Mouse (Mus musculus) forebrain, embryonic 13.5 days (tissue): ENCODE measurements at regions not wholly inside any gene's neighbourhood (a gene's known extent, or its start where the extent isn't known, plus 50 kb on each side); places are given as distances from the start of the nearest gene placed in this dataset.

Experiments used
- ATAC-seq: fragments of 200-750 bp; cut with Nextera tagmentation; 2 replicates; pipeline ENCODE4 v1.8.0; 2017
- H3K27ac ChIP-seq: fragments of 300-500 bp; sonication (generic); 2 replicates; pipeline ENCODE4 v1.5.1; 2015; ENCODE audit warnings: inconsistent platforms, mild to moderate bottlenecking, moderate library complexity
- H3K27me3 ChIP-seq: fragments of 300-500 bp; sonication (generic); 2 replicates; pipeline ENCODE4 v1.6.1; 2015; ENCODE audit warnings: mild to moderate bottlenecking, inconsistent platforms
- H3K36me3 ChIP-seq: fragments of 300-500 bp; sonication (generic); 2 replicates; pipeline ENCODE4 v1.6.1; 2015; ENCODE audit warnings: mild to moderate bottlenecking, inconsistent platforms; ENCODE audit not compliant: poor library complexity, severe bottlenecking
- H3K4me1 ChIP-seq: fragments of 300-500 bp; sonication (generic); 2 replicates; pipeline ENCODE4 v1.6.1; 2015; ENCODE audit warnings: inconsistent platforms
- H3K4me2 ChIP-seq: fragments of 300-500 bp; sonication (generic); 2 replicates; pipeline ENCODE4 v1.6.1; 2015; ENCODE audit warnings: inconsistent platforms, mild to moderate bottlenecking, moderate library complexity
- H3K4me3 ChIP-seq: fragments of 300-500 bp; sonication (generic); 2 replicates; pipeline ENCODE4 v1.5.1; 2015; ENCODE audit warnings: mild to moderate bottlenecking, inconsistent platforms
- H3K9ac ChIP-seq: fragments of 300-500 bp; sonication (generic); 2 replicates; pipeline ENCODE4 v1.6.1; 2015; ENCODE audit warnings: mild to moderate bottlenecking, inconsistent platforms
- H3K9me3 ChIP-seq: fragments of 300-500 bp; sonication (generic); replicated peaks from 2 replicates; pipeline ENCODE4 v1.6.1; 2016; ENCODE audit warnings: inconsistent platforms
- WGBS: fragments of 180-500 bp; shearing (Covaris S2); methylation state at CpG from one replicate; pipeline ENCODE4 v1.1.7; 2015; 5-methylcytosine and 5-hydroxymethylcytosine counted together

GRCm38 (mm10) chr5:46278190-46278589, 420.8 kb upstream of the Lcorl start:
- no peaks in the 10 kb centered on the region for H3K4me1 ChIP-seq
- H3K36me3 ChIP-seq = no peaks in the 10 kb centered on the region
- H3K27ac ChIP-seq = no peak overlapping the region
- H3K27me3 ChIP-seq = no peaks in the 10 kb centered on the region
- ATAC-seq = no peak
- no peaks in the 10 kb centered on the region for H3K9me3 ChIP-seq
- H3K4me3 ChIP-seq = no peak overlapping the region
- H3K9ac ChIP-seq = no peak overlapping the region
- H3K4me2 ChIP-seq = no peak overlapping the region

- Histone ChIP-seq H3K36me3 (no peaks in the 10 kb centered on the region), H3K9ac (no peak overlapping the region), H3K4me2 (no peak overlapping the region), H3K27ac (no peak overlapping the region), H3K4me1 (no peaks in the 10 kb centered on the region), H3K9me3 (no peaks in the 10 kb centered on the region), H3K27me3 (no peaks in the 10 kb centered on the region), H3K4me3 (no peak overlapping the region)
- ATAC-seq = no peak
- WGBS = 92% methylated on average over 6 of the region's 6 CpGs
Measured at GRCm38 (mm10) chr5:46256730-46257129, 399.3 kb upstream of the Lcorl start.

GRCm38 (mm10) chr5:46253940-46254339, 396.5 kb upstream of the Lcorl start:
- Histone ChIP-seq H3K27ac (no peak overlapping the region), H3K9me3 (no peaks in the 10 kb centered on the region), H3K4me2 (no peak overlapping the region), H3K4me1 (no peaks in the 10 kb centered on the region), H3K36me3 (no peaks in the 10 kb centered on the region), H3K4me3 (no peak overlapping the region), H3K9ac (no peak overlapping the region), H3K27me3 (no peaks in the 10 kb centered on the region)
- ATAC-seq = no peak

DNA sequence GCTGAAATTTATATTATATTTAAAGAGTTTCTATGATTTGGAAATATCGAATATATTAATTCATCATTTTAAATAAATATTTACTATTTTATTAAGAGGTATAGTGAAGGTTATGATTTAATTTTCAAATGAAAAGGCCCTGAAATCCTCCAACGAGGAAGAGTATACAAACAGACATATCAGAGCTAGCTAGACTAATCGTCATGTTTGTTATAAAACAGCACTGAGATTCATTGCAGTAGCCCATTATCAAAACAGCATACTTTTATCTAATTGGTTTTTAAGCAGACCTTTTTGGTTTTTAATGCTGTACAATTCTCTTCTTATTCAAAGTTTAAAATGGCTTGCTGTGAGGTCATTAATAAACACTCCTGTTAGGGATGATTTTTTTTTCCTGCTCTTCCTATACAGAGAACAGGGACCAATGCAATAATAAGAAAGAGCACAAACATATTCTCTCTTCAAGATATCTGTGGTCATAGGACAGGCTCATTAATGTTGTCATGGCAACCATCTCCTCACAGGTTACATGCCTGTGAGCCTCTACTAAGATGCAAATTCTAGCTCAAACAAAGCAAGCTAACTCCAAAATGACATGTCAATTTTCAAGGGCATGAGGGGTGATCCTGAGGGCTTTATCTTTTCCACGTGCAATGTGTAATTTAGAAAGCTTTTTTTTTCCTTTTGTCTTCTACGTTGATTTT, 378.1 kb upstream of the Lcorl start:
- Histone ChIP-seq H3K36me3 (no peaks in the 10 kb centered on the region), H3K4me3 (no peak overlapping the region), H3K27me3 (no peaks in the 10 kb centered on the region), H3K9ac (no peak overlapping the region), H3K27ac (no peak overlapping the region; the same call in 1 of the 2 replicates), H3K4me2 (no peak overlapping the region), H3K4me1 (peaks cover 20% of the 10 kb centered on the region), H3K9me3 (no peaks in the 10 kb centered on the region)
- peak; percentile 78 for ATAC-seq
- WGBS = 52% methylated on average over 5 of the region's 5 CpGs

DNA sequence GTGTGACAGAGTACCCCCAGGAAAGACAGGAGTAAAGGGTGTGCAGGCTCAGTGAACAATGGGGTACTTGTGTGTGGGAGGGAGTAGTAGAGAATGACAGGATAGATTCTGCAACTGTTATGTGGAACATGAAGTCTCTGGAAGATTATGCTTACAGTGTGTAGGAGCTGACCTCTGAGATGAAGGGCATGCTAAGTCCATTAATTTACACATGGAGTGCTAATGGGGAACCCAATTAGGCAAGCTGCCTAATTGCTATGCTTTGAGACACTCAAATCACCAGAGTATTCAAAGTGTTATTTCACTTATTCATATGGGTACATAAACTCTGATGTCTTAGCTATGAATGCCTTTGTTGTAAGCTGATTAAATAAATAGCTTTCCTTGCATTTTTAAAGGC, 375.4 kb upstream of the Lcorl start:
- H3K9ac ChIP-seq = no peak overlapping the region
- no peaks in the 10 kb centered on the region for H3K9me3 ChIP-seq
- H3K27ac ChIP-seq = no peak overlapping the region
- no peak overlapping the region for H3K4me3 ChIP-seq
- H3K4me2 ChIP-seq = no peak overlapping the region
- H3K4me1 ChIP-seq = peaks cover 20% of the 10 kb centered on the region
- no peaks in the 10 kb centered on the region for H3K36me3 ChIP-seq
- no peaks in the 10 kb centered on the region for H3K27me3 ChIP-seq
- ATAC-seq = peak; percentile 70

GRCm38 (mm10) chr5:46228667-46229066, 371.3 kb upstream of the Lcorl start:
- Histone ChIP-seq H3K9me3 (no peaks in the 10 kb centered on the region), H3K4me3 (no peak overlapping the region), H3K36me3 (no peaks in the 10 kb centered on the region), H3K27me3 (no peaks in the 10 kb centered on the region), H3K4me2 (no peak overlapping the region), H3K9ac (no peak overlapping the region), H3K4me1 (peaks cover 7% of the 10 kb centered on the region; the same call in 1 of the 2 replicates), H3K27ac (no peak overlapping the region)
- WGBS = 68% methylated on average over 3 of the region's 3 CpGs
- ATAC-seq = no peak

DNA sequence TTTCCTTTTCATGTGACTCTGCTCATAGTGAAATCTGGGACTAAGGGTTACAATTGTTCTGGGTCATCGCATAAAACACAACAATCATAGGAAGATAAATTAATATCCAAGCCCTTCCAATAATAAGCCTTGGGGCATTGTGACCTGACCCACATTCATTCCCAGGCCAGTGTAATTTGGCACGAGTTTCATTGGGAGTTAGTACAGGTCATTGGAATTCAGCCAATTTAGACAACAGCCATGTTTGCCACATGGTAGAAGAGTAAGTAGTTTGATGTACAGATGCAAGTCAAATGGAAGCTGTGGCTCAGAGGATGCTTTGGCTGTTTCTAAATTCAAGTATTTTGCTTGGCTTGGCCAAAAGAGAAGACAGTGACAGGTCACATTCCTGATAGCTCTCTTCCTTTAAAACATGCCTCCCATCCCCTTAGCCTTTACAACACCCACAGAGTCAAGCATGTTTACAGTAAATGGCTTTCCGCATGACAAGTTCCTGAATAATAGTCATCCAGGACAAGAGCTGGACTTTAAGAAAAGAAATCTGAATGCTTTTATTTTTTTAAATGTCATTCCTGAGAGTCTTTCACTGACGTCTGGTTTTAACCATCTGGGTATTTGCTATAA, 355.5 kb upstream of the Lcorl start:
- H3K4me3 ChIP-seq = no peak overlapping the region
- no peaks in the 10 kb centered on the region for H3K4me1 ChIP-seq
- ATAC-seq = no peak
- H3K27me3 ChIP-seq = no peaks in the 10 kb centered on the region
- H3K9me3 ChIP-seq = no peaks in the 10 kb centered on the region
- no peak overlapping the region for H3K27ac ChIP-seq
- WGBS = 61% methylated on average over 4 of the region's 4 CpGs
- H3K4me2 ChIP-seq = no peak overlapping the region
- H3K9ac ChIP-seq = no peak overlapping the region
- H3K36me3 ChIP-seq = no peaks in the 10 kb centered on the region

- WGBS = 74% methylated on average over 2 of the region's 2 CpGs
- H3K9ac ChIP-seq = no peak overlapping the region
- H3K36me3 ChIP-seq = no peaks in the 10 kb centered on the region
- H3K4me1 ChIP-seq = no peaks in the 10 kb centered on the region
- no peaks in the 10 kb centered on the region for H3K9me3 ChIP-seq
- no peak overlapping the region for H3K4me2 ChIP-seq
- no peak overlapping the region for H3K27ac ChIP-seq
- ATAC-seq = no peak
- H3K4me3 ChIP-seq = no peak overlapping the region
- peaks cover 12% of the 10 kb centered on the region for H3K27me3 ChIP-seq
Measured at GRCm38 (mm10) chr5:46209076-46209475, 351.7 kb upstream of the Lcorl start.

- Histone ChIP-seq H3K36me3 (no peaks in the 10 kb centered on the region), H3K27ac (no peak overlapping the region), H3K9ac (no peak overlapping the region), H3K4me1 (peaks cover 20% of the 10 kb centered on the region), H3K27me3 (peaks cover 12% of the 10 kb centered on the region), H3K9me3 (no peaks in the 10 kb centered on the region), H3K4me3 (no peak overlapping the region), H3K4me2 (no peak overlapping the region)
- ATAC-seq = no peak
- WGBS = 72% methylated on average over 4 of the region's 4 CpGs
Measured at GRCm38 (mm10) chr5:46203744-46204143, 346.3 kb upstream of the Lcorl start.

DNA sequence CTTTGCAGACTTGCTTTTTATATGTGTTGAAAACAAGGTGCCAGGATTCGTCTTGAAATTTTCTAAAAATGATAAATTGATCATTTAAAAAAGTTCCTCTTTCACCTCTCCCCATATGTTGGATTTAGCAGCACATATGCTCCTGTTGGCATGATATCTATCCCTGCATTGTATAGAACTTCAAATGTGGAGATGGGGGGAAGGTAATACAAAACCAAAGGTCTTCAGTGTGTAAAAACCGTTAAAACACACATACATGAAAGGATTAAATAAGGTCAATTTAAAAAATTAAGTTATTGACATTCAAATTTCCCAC, 345.0 kb upstream of the Lcorl start:
- H3K27me3 ChIP-seq = peaks cover 15% of the 10 kb centered on the region
- 59% methylated on average over 2 of the region's 2 CpGs for WGBS
- H3K4me2 ChIP-seq = no peak overlapping the region
- peaks cover 20% of the 10 kb centered on the region for H3K4me1 ChIP-seq
- peak; percentile 53 for ATAC-seq
- no peaks in the 10 kb centered on the region for H3K36me3 ChIP-seq
- peak overlapping the region; percentile 44; the same call in 1 of the 2 replicates for H3K27ac ChIP-seq
- H3K9ac ChIP-seq = no peak overlapping the region
- H3K9me3 ChIP-seq = no peaks in the 10 kb centered on the region
- H3K4me3 ChIP-seq = no peak overlapping the region

DNA sequence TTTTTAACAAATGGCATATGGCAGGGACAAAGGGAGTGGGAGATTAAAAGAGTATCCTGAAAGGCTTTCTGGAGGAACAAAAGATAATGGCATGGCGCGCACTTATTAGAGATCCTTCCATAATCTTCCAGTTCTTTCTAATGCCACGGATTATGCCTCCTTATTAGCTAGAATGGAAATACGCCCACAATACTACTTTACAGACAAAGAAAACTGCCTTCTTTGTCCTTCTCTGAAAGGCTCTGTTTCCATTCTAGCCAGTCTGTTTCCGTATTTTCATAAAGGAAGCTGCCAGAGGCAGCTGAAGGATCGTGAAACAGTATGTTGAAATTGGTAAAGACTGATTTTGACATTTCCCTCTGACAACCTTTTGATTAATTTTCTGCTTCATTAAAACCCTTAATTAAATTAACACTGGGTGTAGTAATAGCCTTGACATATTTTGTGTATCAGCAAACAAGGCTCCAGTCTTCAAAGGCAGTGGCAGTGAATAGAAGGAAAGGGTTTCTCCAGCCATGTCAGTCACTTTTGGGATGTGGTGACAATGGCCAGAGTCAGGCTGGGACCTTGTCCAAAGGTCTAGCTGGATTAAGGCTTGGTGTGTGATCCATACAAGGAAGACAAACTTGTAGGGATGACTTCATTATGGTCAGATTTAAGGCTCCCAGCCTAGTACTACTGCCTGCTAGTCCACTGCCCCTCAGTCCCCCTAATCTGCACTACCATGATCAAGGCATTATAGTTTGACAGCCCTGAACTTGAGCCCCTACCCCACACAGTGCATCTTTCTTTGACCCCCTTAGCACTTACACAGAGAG, 344.4 kb upstream of the Lcorl start:
- Histone ChIP-seq H3K27me3 (0 out of 2 replicates have a peak, but pooled peaks cover 10% of the 10 kb centered on the region), H3K9ac (no peak overlapping the region), H3K4me1 (peaks cover 20% of the 10 kb centered on the region), H3K9me3 (no peaks in the 10 kb centered on the region), H3K27ac (peak overlapping the region; percentile 44), H3K4me3 (no peak overlapping the region), H3K4me2 (peak overlapping the region; percentile 0; the same call in 1 of the 2 replicates), H3K36me3 (no peaks in the 10 kb centered on the region)
- 6% methylated on average over 6 of the region's 6 CpGs for WGBS
- ATAC-seq = peak; percentile 79

DNA sequence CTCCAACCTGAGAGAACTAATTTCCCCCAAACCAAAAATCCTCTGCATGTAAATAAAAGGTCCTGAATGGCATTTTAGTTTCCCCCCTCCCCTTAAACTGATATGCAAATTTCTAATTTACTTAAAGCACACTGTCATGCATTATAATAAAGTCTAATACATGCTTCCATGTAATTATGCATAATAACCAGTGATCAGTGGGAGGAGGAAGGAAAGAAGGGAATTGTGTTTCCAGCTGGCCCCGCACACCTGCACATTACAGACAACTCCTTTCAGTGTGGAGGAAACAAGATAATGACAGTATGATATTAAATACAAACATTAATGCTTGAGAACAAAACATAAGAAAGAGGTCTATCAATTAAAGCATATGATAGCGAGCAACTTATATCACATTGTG, 329.5 kb upstream of the Lcorl start:
- no peak overlapping the region for H3K4me2 ChIP-seq
- 0 out of 2 replicates have a peak, but pooled peaks cover 3% of the 10 kb centered on the region for H3K4me1 ChIP-seq
- no peak overlapping the region for H3K9ac ChIP-seq
- H3K36me3 ChIP-seq = no peaks in the 10 kb centered on the region
- 60% methylated on average over 2 of the region's 2 CpGs for WGBS
- no peak overlapping the region for H3K4me3 ChIP-seq
- peak; percentile 68; the same call in 1 of the 2 replicates for ATAC-seq
- H3K9me3 ChIP-seq = no peaks in the 10 kb centered on the region
- H3K27ac ChIP-seq = no peak overlapping the region
- H3K27me3 ChIP-seq = no peaks in the 10 kb centered on the region
